Mouse (Mus musculus) gastrocnemius, postnatal 14 days (tissue): Measurements from ENCODE around the gene Mc3r. TPM values are rescaled to one million over a fixed set of nuclear protein-coding genes. Genes with fewer than 3 reads are reported as not detected.

Experiments
- DNase-seq: peaks from one replicate; pipeline ENCODE4 v3.0.0; 2021; ENCODE audit warnings: mixed read lengths
- intact Hi-C: fragments of 180-260 bp; cut with DNase I; formaldehyde crosslinking; loops from one replicate; pipeline ENCODE4 v1.15.1; 2025; ENCODE audit warnings: low total_unique reads
- total RNA-seq, 2 experiments: library from RNA; stranded (reverse); gene quantifications; 2 replicates each; pipeline ENCODE4 v1.2.3; 2021

Mc3r gene
- total RNA-seq, 2 experiments from 2014 or later, result not detected

DNA sequence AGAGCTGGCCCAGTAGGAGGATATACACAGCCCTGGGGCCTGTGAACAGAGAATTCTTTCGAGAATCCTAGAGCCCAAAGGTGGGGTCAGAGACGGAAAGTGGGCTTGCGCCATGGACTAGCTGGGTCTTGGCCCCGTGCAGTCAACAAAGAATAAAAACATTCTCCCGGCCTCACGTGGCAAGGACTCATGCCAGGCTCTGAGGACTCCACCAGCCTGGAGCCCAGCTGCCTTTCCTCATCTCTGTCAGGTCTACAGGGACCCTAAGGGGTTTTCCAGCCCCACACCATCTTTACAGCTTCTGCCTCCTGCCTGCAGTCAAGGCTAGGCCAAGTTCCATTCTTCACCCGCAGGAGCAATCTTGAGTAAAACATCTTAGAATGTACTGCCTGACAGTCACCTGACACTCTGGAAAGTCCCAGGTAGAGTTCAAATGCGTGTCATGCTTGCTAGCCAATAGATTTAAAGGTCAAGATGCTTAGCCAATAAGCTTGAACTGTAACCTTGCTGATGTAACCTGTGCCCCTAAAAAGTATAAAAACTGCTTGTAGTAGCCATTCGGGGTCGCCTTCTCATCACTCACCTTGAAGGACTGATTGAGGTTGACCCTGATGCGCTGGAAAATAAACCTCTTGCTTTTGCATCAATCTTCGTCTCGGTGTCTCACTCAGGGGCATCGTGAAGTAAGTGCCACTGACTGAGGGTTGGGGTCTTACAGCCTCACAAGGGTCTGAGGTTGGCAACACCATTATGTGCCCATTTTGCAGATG lies 43.6 kb downstream of the Mc3r start:
- no peak for DNase-seq
- intact Hi-C loops, result no loop called here

- intact Hi-C loops, result no loop called here
- no peak for DNase-seq
Measured at GRCm38 (mm10) chr2:172292525-172293405, 44.5 kb downstream of the Mc3r start.

DNA sequence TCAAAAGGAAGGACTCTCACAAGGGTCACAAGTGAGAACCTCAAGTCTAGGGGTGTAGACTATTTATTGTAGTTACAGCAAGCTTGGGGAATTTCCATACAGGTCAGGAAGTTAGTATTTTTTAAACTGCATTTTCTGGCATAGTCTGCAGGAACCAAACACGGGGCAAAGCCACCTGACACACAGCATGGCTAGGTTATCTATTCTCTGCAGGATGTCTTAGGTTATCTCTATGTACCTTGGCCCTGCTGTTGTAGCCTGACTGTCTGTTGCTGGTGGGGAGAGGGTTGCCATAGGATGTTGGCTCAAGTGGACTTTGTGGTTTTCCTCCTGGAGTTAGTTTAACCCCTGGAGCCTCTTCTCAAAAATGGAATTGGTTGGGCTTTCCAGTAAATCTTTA lies 49.8 kb downstream of the Mc3r start:
- intact Hi-C loops, result no loop called here

GRCm38 (mm10) chr2:172298542-172298941 lies 50.2 kb downstream of the Mc3r start:
- intact Hi-C loops, result no loop called here
- DNase-seq, result no peak

More for the DNA sequence above, 49.8 kb downstream of the Mc3r start:
- no peak for DNase-seq

DNA sequence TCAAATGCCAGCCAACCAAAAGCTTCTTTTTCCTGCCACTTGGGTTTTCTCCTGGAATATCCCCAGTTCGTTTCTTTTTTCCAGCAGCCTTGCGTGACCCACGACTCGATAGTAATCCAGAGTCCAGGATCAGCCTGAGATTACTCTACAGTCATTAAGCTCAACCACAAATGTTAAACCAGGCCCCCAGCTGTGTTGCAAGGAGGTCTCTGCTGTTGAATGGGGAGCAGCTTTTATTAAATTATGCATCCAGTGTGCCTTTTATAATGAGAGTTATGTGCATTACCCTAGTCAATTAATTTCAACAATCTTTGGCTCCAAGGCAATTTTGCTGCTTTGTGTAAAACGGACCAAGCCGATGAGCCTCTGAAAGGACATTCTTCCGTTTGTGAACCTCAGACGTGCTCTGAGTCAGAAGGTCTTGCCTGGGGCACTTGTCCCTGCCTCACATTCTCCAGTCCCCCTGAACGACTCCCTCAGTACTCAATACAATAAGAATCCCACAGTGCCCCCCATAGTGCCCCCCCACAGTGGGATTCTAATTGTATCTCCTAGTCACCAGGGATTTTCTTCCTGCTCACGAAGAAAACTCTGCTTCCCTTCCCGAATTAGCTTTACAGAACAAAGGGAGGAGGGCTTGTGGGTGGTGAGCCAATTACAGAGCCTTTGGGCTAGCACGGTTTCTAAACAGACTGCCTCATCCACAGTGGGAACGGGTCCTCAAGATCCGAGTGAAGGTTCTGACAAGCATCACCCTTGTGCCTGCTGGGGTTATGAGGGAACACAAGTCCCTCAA lies 51.0 kb downstream of the Mc3r start:
- intact Hi-C loops, result no loop called here
- DNase-seq, result no peak

Other genes with a start within 250 kb of the Mc3r start
- gene Cbln4, start 205.0 kb upstream of the Mc3r start, total RNA-seq, result not detected
- 1 to 10 TPM; 2.9 to 3.3 TPM for gene Fam210b, start 97.1 kb downstream of the Mc3r start, total RNA-seq
- gene Aurka, start 122.0 kb downstream of the Mc3r start, total RNA-seq, result 1 to 10 TPM; 4.2 to 4.3 TPM
- 10 to 100 TPM; 16.4 to 19.3 TPM for gene Cstf1, start 122.2 kb downstream of the Mc3r start, total RNA-seq
- gene Cass4, start 145.3 kb downstream of the Mc3r start, total RNA-seq, result under 1 TPM; 0.18 to 0.55 TPM
- 10 to 100 TPM; 30.8 to 32.9 TPM for gene Rtf2, start 192.1 kb downstream of the Mc3r start, total RNA-seq
- not detected for gene Gcnt7, start 210.1 kb downstream of the Mc3r start, total RNA-seq
- gene Fam209, start 224.0 kb downstream of the Mc3r start, total RNA-seq, result under 1 TPM in 1 of 2 experiments, not detected in 1; 0.58 TPM